Mouse (Mus musculus) retina, embryonic 14.5 days (tissue): ENCODE results near the gene Sema4a.

Source experiments
- DNase-seq: peaks from one replicate; pipeline ENCODE4 v3.0.0-alpha.2; 2015; ENCODE audit warnings: low spot score

The Sema4a gene

GRCm38 (mm10) chr3:88460983-88461696 lies at the start of gene Sema4a:
Gene Sema4a, minus strand, starts transcription at chr3:88461182.
- peak; percentile 67 for DNase-seq

DNA sequence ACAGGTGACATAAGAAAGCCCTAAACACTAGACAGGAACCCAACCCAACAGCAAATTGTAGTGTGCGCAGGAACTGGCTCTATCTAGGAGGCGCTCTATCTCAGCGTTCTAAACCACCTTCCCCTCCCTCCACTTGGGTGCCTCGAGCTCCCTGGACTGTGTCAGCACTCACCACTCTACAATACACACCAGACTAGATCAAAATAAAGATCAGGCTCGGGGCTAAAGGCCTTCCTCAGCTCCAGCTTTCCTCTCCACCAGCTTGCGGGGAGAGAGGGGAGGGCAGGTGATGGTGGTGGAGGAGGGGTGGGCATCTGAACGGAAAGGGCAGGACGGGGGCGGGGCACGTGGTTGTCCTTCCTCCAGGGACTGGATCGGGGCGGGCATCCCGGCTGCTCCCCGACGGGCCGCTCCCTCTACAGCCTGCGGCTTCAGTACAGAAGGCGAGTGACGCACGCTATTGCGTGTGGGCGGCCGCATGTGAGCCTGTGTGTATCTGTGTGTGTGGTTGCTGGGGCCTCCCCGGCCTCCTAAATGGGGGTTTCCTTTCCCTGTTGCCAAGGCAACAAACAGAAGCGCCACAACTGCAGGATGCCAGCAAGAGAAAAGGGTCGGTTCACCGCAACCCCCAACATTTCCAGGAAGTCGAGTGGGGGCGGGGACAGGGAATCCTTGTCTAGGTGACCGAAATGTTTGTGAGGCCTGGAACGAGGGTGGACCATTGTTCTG lies 48.9 kb upstream of the Sema4a start, which contains the start of gene Lmna:
Gene Lmna, minus strand, starts transcription at position 265 of the 729 bp plus-strand sequence.
- DNase-seq: peak; percentile 91

- DNase-seq: no peak
These were observed 48.3 kb upstream of the Sema4a start for GRCm38 (mm10) chr3:88509250-88509649.

- DNase-seq: no peak
These were observed 44.8 kb upstream of the Sema4a start for GRCm38 (mm10) chr3:88505765-88506164.

DNA sequence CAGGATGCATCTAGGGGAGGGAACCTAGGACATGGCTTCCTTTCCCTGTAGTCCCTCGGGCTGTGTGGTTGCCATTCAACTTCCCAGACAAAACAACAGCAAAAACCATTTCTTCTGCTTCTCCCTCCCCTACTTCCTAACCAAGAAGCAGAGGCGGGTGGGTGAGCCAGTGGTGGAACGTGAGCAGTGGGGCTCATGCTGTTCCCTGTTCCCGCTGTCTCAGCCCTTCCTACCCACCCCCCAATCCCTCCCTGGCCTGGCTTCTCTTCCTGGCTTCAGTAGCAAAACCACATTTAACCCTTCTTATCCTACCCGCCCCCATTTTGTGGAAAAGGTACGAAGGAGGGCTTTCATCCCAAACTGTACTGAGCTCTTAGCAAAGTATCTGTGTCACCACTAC lies 44.1 kb upstream of the Sema4a start:
- no peak for DNase-seq

DNA sequence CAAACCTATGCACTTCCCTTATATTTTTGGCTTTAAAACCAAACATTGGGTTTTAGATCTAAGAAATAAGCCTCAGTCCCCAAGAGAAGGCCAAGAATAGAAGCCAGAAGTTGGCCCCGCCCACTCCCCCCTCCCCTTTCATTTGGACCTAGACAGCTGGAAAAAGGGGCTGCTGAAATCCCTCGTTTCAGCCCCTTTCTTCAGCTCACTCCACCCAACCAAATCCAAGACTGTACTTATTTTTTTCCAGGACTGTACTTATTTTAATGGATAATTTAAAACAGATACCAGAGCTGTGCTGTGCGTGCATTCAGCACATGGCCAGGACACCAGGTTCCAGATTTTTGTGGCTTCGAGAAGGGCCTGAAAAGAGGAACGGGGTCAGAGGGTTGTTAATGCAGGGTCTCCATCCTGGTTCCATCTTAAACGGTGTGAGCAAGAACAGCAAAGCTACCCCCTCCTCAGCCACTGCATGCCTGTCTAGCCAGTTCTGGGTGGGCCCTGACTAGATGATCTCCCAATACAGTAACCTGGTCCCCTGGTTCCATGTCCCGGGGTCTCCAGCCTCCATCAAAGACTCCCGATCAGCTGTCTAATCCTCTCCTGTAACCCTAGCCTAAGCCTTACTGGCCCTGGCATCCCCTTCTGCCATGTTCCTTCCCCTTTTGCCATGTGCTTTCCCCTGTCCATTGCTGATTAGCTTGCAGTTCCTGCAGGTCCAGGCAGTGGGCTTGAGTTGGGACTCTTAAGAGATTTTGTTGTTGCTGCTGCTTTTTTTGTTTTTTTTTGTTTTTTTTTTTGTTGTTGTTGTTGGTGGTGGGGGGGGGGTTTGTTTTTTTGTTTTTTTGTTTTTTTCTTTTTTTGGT lies 43.1 kb upstream of the Sema4a start:
- DNase-seq: no peak

GRCm38 (mm10) chr3:88503505-88503863 lies 42.5 kb upstream of the Sema4a start:
- DNase-seq: no peak

- peak; percentile 69 for DNase-seq
These were observed 41.9 kb upstream of the Sema4a start for GRCm38 (mm10) chr3:88502641-88503504.

- DNase-seq: no peak
These were observed 41.1 kb upstream of the Sema4a start for GRCm38 (mm10) chr3:88502031-88502571.

GRCm38 (mm10) chr3:88501366-88502030 lies 40.5 kb upstream of the Sema4a start:
- DNase-seq: no peak

DNA sequence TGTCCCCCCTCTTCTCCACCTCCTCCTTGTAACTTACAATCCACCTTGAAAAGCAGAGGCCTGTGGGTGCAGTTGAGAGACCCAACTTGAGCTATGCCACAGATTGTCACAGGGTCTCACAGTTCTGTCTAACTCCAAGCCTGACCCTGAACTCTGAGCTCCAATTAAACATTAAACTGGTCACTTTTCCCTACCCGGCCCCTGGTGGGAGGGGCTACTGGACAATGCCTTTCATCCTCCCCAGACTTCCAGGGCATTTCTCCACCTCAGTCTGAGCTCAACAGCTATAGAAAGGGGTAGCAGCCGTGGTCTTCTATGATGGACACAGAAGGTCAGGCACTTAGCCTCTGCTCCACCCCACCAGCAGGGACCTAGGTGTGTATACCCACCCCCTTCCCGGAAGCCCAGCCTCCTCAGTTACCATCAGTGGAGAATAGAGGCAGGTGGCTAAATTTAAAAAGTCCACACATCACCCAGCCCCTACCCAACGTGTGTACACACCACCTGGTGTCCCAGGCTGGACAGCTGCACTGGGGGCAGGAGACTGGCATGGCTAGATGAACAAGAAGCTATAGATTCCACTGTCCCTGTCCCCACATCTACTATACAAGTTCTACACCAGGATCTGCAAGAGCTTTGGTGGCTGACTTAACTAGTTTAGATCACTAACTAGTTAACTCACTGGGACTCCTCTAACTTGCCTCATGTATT lies 39.8 kb upstream of the Sema4a start:
- DNase-seq: no peak

DNA sequence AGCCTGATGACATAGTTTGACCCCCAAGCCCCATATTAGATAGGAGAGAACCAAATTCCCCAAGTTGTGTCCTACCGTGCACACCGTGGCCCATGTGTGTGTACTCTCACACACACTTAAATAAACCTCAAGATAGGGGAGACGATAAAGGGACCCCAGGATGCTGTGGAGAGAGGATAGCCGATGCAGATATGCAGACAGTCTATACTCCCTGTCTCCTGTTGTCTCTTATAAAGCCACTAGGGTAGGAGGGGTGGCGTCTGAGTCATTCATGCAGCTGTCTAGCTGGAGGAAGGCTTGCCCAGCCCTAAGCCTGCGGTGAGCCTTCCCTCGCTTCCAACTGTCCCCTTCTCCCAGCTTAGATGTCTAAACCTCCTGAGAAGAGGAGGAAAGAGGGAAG lies 39.1 kb upstream of the Sema4a start:
- DNase-seq: no peak

GRCm38 (mm10) chr3:88499580-88499979 lies 38.6 kb upstream of the Sema4a start:
- no peak for DNase-seq

DNA sequence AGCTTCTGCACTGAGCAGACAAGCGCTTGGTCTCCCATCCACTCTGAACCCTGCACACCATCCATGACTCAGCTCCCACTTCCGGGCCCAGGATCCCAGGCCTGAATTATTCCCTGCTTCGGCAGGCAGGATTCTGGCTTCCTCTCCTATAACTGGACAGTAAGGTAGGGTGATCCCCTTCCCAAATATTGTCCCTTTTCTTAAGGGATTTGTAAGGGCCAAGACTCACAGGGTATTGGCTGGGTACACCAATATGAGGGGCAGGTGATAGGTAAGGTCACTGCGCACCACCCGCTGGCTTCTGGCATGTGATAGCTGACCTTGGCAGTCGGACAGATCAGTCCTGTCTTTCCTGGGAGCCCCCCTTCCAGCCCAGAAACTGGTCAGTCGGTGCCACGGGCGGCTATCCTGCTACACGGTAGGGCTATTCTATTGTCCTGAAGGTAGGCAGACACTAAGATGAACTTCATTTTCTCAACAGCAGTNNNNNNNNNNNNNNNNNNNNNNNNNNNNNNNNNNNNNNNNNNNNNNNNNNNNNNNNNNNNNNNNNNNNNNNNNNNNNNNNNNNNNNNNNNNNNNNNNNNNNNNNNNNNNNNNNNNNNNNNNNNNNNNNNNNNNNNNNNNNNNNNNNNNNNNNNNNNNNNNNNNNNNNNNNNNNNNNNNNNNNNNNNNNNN lies 34.9 kb upstream of the Sema4a start:
- DNase-seq: no peak

GRCm38 (mm10) chr3:88494836-88495628 lies 34.0 kb upstream of the Sema4a start:
- no peak for DNase-seq

- DNase-seq: no peak
These were observed 33.0 kb upstream of the Sema4a start for GRCm38 (mm10) chr3:88493706-88494582.

- DNase-seq: no peak
These were observed 26.4 kb upstream of the Sema4a start for GRCm38 (mm10) chr3:88487396-88487795.

GRCm38 (mm10) chr3:88486887-88487286 lies 25.9 kb upstream of the Sema4a start:
- no peak for DNase-seq
